In genomic region chr11:84724080-84724479, GRCm38 (mm10) we compare ENCODE assay signal across 7 mouse cellular contexts.
DNase-seq lines count a peak whose midpoint lies in the region; ATAC-seq and TF ChIP-seq lines count a peak whose summit lies in the region.

No protein-coding gene starts in this region.

- peak; percentile 25 to 37 for DNase-seq in lung, postnatal 4 days
- DNase-seq in lung, adult 2 months, result no peak
- peak; percentile 77 for DNase-seq in cerebellum, adult 9-10 months
- peak; percentile 21 to 45 for DNase-seq in frontal cortex, postnatal 36 days (ENCODE audit: low spot score in 2 of 2)
- peak; percentile 71 for DNase-seq in limb, embryonic 11.5 days (ENCODE audit: low spot score)
- peak; percentile 2 for DNase-seq in ovary, adult 18-20 months (ENCODE audit: low spot score)

- no peak for TF ChIP-seq POLR2A in lung, adult 2 months (IDR thresholded peaks at IDR 0.05; ENCODE audit: borderline replicate concordance, extremely low read depth, low read depth, low read length)

- ATAC-seq in limb, embryonic 11.5 days (ENCODE audit: insufficient number of reproducible peaks, low FRiP score, low TSS enrichment, low read depth), result no peak
- no peak for ATAC-seq in megakaryocyte, adult 5-6 weeks (ENCODE audit: poor library complexity, severe bottlenecking)

- H3K4me1 ChIP-seq in lung, adult 2 months (ENCODE audit: control insufficient read depth, insufficient read depth, low read length), result no peaks in the 10 kb centered on the region
- no peaks in the 10 kb centered on the region for H3K4me1 ChIP-seq in limb, embryonic 11.5 days (ENCODE audit: control insufficient read depth, insufficient read depth, low read length)

- no peaks in the 10 kb centered on the region for H3K36me3 ChIP-seq in limb, embryonic 11.5 days (ENCODE audit: control insufficient read depth, insufficient read depth, low read length)

- H3K27me3 ChIP-seq in limb, embryonic 11.5 days (ENCODE audit: control insufficient read depth, insufficient read depth, low read length), result no peaks in the 10 kb centered on the region

- no peak overlapping the region for H3K9ac ChIP-seq in limb, embryonic 11.5 days (ENCODE audit: low read length)

- no peak overlapping the region for H3K4me2 ChIP-seq in limb, embryonic 11.5 days (ENCODE audit: low read depth, severe bottlenecking)

- no peak overlapping the region for H3K27ac ChIP-seq in limb, embryonic 11.5 days (replicated peaks; ENCODE audit: low read depth, low read length)

- no peaks in the 10 kb centered on the region for H3K9me3 ChIP-seq in limb, embryonic 11.5 days (ENCODE audit: control insufficient read depth, low read length)

- WGBS in lung, adult 2 months, result 5% methylated on average over 18 of the region's 18 CpGs
- 4% methylated on average over 18 of the region's 18 CpGs for WGBS in limb, embryonic 11.5 days

- H3K4me3 ChIP-seq in lung, adult 2 months (replicated peaks; ENCODE audit: extremely low read depth, low read depth, low read length), result no peak overlapping the region
- no peak overlapping the region for H3K4me3 ChIP-seq in limb, embryonic 11.5 days (ENCODE audit: low read depth, low read length)

- TF ChIP-seq CTCF in lung, adult 2 months (IDR thresholded peaks at IDR 0.05; ENCODE audit: insufficient read depth, low read length), result no peak
